Mouse (Mus musculus): ENCODE data around the gene Rnf130. TPM values are rescaled to one million over a fixed set of nuclear protein-coding genes. Genes with fewer than 3 reads are reported as not detected.

The Rnf130 gene
- total and polyA plus RNA-seq, 3 experiments = not detected

DNA sequence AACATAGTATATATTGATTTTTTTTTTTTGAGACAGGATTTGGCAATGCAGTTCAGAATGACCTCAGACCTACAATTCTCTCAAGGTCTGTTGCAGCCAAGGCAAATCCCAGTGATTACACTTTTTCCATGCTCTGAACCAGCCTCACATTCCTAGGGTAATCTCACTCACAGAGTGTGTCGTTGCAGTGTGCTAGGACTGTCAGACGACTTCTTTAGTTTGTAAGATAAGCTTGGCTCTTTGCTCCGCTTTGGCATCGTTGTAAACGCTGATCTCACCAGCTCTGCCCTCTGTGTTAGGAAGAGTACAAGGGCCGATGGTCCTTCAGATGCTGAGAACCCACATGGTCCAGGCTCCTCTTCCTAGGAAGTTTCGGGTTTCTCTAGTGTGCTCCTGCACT, 80.9 kb downstream of the Rnf130 start:
- Histone ChIP-seq H3K4me1 (ENCODE audit: control insufficient read depth in 1 of 2, insufficient read depth in 2 of 2) (peaks cover 0 to 15% of the 10 kb centered on the region in 2 experiments; a peak in 2 of 4 replicates), H3K4me3 (replicated peaks in 1 of 3; ENCODE audit: low read depth in 2 of 3, low read length in 2 of 3, poor library complexity in 1 of 3) (no peak overlapping the region), H3K36me3 (replicated peaks in 1 of 2; ENCODE audit: control insufficient read depth in 1 of 2, insufficient read depth in 1 of 2, low read length in 1 of 2) (no peaks in the 10 kb centered on the region), H3K9me3 (replicated peaks; ENCODE audit: low read length) (no peaks in the 10 kb centered on the region), H3K27me3 (replicated peaks) (no peaks in the 10 kb centered on the region), H3K79me2 (replicated peaks; ENCODE audit: control insufficient read depth, extremely low read depth, insufficient read depth, poor library complexity, severe bottlenecking) (no peaks in the 10 kb centered on the region), H3K4me2 (ENCODE audit: insufficient read depth, low read depth, poor library complexity, severe bottlenecking) (no peak overlapping the region), H3K27ac (ENCODE audit: insufficient read depth, low read depth) (no peak overlapping the region), H3K9ac (ENCODE audit: insufficient read depth, low read depth) (no peak overlapping the region)
- DNase-seq (ENCODE audit: extremely low read depth) = no peak
- dilution Hi-C loops (cut with MboI; ENCODE audit: extremely low pct_ligation_motif_present, extremely low pct_unique_long_range_greater_than_20kb, low sequenced_read_pairs) (no loop called here), in situ Hi-C loops (cut with MboI; ENCODE audit: low pct_ligation_motif_present, low pct_unique_long_range_greater_than_20kb, low sequenced_read_pairs) (no loop called here)
- no peak for TF ChIP-seq USF1 (IDR thresholded peaks at IDR 0.05; ENCODE audit: low read depth, low read length)
- TF ChIP-seq PAX5 (IDR thresholded peaks at IDR 0.05; ENCODE audit: low read length) = no peak
- TF ChIP-seq MAZ (IDR thresholded peaks at IDR 0.05; ENCODE audit: low read depth, low read length) = no peak
- TF ChIP-seq BHLHE40 (IDR thresholded peaks at IDR 0.05; ENCODE audit: low read depth, low read length) = no peak

DNA sequence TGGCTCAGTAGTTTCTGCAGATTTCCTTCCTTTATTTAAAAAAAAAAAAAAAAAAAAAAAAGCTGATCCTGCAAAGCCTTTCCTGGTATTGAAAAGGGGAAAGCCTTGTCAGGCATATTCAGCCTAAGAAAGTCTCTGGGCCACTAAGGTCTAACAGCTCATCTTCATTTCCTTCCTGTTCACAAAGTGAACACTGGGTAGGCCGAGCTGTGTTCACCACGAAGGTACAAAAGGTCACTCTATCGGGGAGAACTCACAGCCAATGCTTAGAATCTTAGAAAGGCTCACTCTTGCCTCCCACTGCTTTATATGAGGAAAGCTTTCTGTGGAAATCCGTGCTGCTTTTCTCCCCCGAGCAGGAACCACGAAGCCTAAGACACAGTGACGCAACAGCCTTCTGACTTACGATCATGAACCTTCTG, 83.7 kb downstream of the Rnf130 start:
- Histone ChIP-seq H3K4me1 (ENCODE audit: control insufficient read depth in 1 of 2, insufficient read depth in 2 of 2) (peaks cover 0 to 15% of the 10 kb centered on the region in 2 experiments; a peak in 2 of 4 replicates), H3K36me3 (replicated peaks in 1 of 2; ENCODE audit: control insufficient read depth in 1 of 2, insufficient read depth in 1 of 2, low read length in 1 of 2) (no peaks in the 10 kb centered on the region), H3K9me3 (replicated peaks; ENCODE audit: low read length) (no peaks in the 10 kb centered on the region), H3K4me2 (ENCODE audit: insufficient read depth, low read depth, poor library complexity, severe bottlenecking) (no peak overlapping the region), H3K9ac (ENCODE audit: insufficient read depth, low read depth) (no peak overlapping the region), H3K79me2 (replicated peaks; ENCODE audit: control insufficient read depth, extremely low read depth, insufficient read depth, poor library complexity, severe bottlenecking) (no peaks in the 10 kb centered on the region), H3K27ac (ENCODE audit: insufficient read depth, low read depth) (no peak overlapping the region), H3K4me3 (replicated peaks in 1 of 3; ENCODE audit: low read depth in 2 of 3, low read length in 2 of 3, poor library complexity in 1 of 3) (no peak overlapping the region), H3K27me3 (replicated peaks) (no peaks in the 10 kb centered on the region)
- no peak for TF ChIP-seq HCFC1 (IDR thresholded peaks at IDR 0.05; ENCODE audit: low read depth, low read length)
- TF ChIP-seq ZNF384 (IDR thresholded peaks at IDR 0.05; ENCODE audit: low read depth, low read length) = peak; percentile 85
- in situ Hi-C loops (cut with MboI; ENCODE audit: low pct_ligation_motif_present, low pct_unique_long_range_greater_than_20kb, low sequenced_read_pairs) = no loop called here
- peak; percentile 17 for DNase-seq (ENCODE audit: extremely low read depth)
- dilution Hi-C loops (cut with MboI; ENCODE audit: extremely low pct_ligation_motif_present, extremely low pct_unique_long_range_greater_than_20kb, low sequenced_read_pairs) = no loop called here

DNA sequence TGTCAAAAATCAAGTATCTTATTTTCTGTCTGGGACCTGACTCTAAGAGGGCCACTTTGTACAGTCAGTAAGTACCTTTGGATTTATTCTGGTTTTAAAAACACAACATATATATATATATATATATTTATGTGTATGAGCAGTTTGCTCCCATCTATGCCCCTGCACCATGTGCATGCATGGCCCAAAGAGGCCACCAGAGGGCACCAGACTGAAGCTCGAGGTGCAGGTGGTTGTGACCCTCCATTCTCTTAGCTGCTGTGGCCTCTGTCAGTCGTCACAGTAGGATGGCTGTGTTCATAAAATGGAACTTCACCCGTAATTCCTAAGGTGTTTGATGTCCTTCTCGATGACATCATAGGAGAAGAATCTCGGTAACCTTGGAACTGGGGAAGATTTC, 89.2 kb downstream of the Rnf130 start:
- H3K4me1 ChIP-seq (ENCODE audit: control insufficient read depth in 1 of 2, insufficient read depth in 2 of 2) = 0 out of 4 replicates have a peak, but pooled peaks cover 0 to 2% of the 10 kb centered on the region in 2 experiments
- H3K79me2 ChIP-seq (replicated peaks; ENCODE audit: control insufficient read depth, extremely low read depth, insufficient read depth, poor library complexity, severe bottlenecking) = no peaks in the 10 kb centered on the region
- no peak overlapping the region for H3K4me2 ChIP-seq (ENCODE audit: insufficient read depth, low read depth, poor library complexity, severe bottlenecking)
- no peak overlapping the region for H3K4me3 ChIP-seq (replicated peaks in 1 of 3; ENCODE audit: low read depth in 2 of 3, low read length in 2 of 3, poor library complexity in 1 of 3)
- H3K27ac ChIP-seq (ENCODE audit: insufficient read depth, low read depth) = no peak overlapping the region
- H3K36me3 ChIP-seq (replicated peaks in 1 of 2; ENCODE audit: control insufficient read depth in 1 of 2, insufficient read depth in 1 of 2, low read length in 1 of 2) = no peaks in the 10 kb centered on the region
- H3K9ac ChIP-seq (ENCODE audit: insufficient read depth, low read depth) = no peak overlapping the region
- no peaks in the 10 kb centered on the region for H3K9me3 ChIP-seq (replicated peaks; ENCODE audit: low read length)
- peak; percentile 86 for DNase-seq (ENCODE audit: extremely low read depth)
- TF ChIP-seq ELF1 (IDR thresholded peaks at IDR 0.05; ENCODE audit: low read depth, low read length) = no peak
- no peak for TF ChIP-seq UBTF (IDR thresholded peaks at IDR 0.05; ENCODE audit: low read depth, low read length)
- peak; percentile 94 for TF ChIP-seq MYC (IDR thresholded peaks at IDR 0.05; ENCODE audit: low read depth, low read length)
- peak; percentile 45; the same call in 1 of the 2 replicates for TF ChIP-seq ZNF384 (IDR thresholded peaks at IDR 0.05; ENCODE audit: low read depth, low read length)
- TF ChIP-seq MAX (IDR thresholded peaks at IDR 0.05; ENCODE audit: low read length) = peak; percentile 70; the same call in 1 of the 2 replicates
- TF ChIP-seq GABPA (IDR thresholded peaks at IDR 0.05; ENCODE audit: insufficient replicate concordance, low read depth, low read length) = no peak
- TF ChIP-seq ETS1 (conservative IDR thresholded peaks at IDR 0.05; ENCODE audit: low read depth, low read length) = no peak
- TF ChIP-seq RAD21 (IDR thresholded peaks at IDR 0.05; ENCODE audit: low read depth, low read length) = peak; percentile 71
- TF ChIP-seq EP300 (IDR thresholded peaks at IDR 0.05; ENCODE audit: low read length) = no peak
- TF ChIP-seq SMC3 (IDR thresholded peaks at IDR 0.05; ENCODE audit: low read depth, low read length) = peak; percentile 88
- peak; percentile 87 to 93 for TF ChIP-seq CTCF (conservative IDR thresholded peaks at IDR 0.05 in 1 of 2, IDR thresholded peaks at IDR 0.05 in 1 of 2; ENCODE audit: low read depth in 2 of 2, low read length in 2 of 2)
- in situ Hi-C loops (cut with MboI; ENCODE audit: low pct_ligation_motif_present, low pct_unique_long_range_greater_than_20kb, low sequenced_read_pairs) (no loop called here), dilution Hi-C loops (cut with MboI; ENCODE audit: extremely low pct_ligation_motif_present, extremely low pct_unique_long_range_greater_than_20kb, low sequenced_read_pairs) (no loop called here)
- H3K27me3 ChIP-seq (replicated peaks) = no peaks in the 10 kb centered on the region
